In genomic region chrX:129102285-129102684, GRCm38 (mm10) we compare ENCODE assay signal across 23 mouse cellular contexts.
DNase-seq lines count a peak whose midpoint lies in the region; ATAC-seq lines count a peak whose summit lies in the region.
"Had no signal": no experiment of that assay in that cellular context is flagged by ENCODE, and none has a peak within 500 bp of the region (broad histone marks: within the 10 kb centered on the region; RNA-seq: fewer than 3 reads in every experiment).

No protein-coding gene starts in this region.

- peak; percentile 7 to 28 for DNase-seq in cerebellum, postnatal 14 days
- no peak for DNase-seq in cerebellum, adult 8-10 months
- peak; percentile 15 for DNase-seq in left cerebral cortex, postnatal 4 days
- DNase-seq in left cerebral cortex, postnatal 25 days (ENCODE audit: low spot score in 2 of 2) = no peak
- peak; percentile 0 for DNase-seq in naive thymus-derived CD4-positive, alpha-beta T cell, adult 2 months (ENCODE audit: low read depth)
- DNase-seq: adrenal gland, adult 8-10 months; adrenal gland, postnatal 25 days; gastrocnemius, postnatal 10 days; gastrocnemius, postnatal 36 days; heart, adult 2 months; heart, postnatal 14 days; heart, postnatal 4 days; kidney, adult 2 months had no signal

- no peaks in the 10 kb centered on the region for H3K4me1 ChIP-seq in hindbrain, embryonic 13.5 days (replicated peaks)
- H3K4me1 ChIP-seq: embryonic facial prominence, embryonic 13.5 days; forebrain, embryonic 15.5 days; heart, embryonic 10.5 days; heart, embryonic 13.5 days; hindbrain, embryonic 15.5 days had no signal

- H3K27ac ChIP-seq in hindbrain, embryonic 13.5 days = no peak overlapping the region
- H3K27ac ChIP-seq: embryonic facial prominence, embryonic 13.5 days; forebrain, embryonic 15.5 days; heart, adult 2 months; heart, embryonic 10.5 days; heart, embryonic 13.5 days; hindbrain, embryonic 15.5 days had no signal

- H3K9ac ChIP-seq in hindbrain, embryonic 13.5 days = no peak overlapping the region
- H3K9ac ChIP-seq: embryonic facial prominence, embryonic 13.5 days; forebrain, embryonic 15.5 days; heart, embryonic 13.5 days; hindbrain, embryonic 15.5 days had no signal

- no peaks in the 10 kb centered on the region for H3K36me3 ChIP-seq in hindbrain, embryonic 13.5 days
- H3K36me3 ChIP-seq: embryonic facial prominence, embryonic 13.5 days; forebrain, embryonic 15.5 days; G1E; heart, embryonic 10.5 days; heart, embryonic 13.5 days; hindbrain, embryonic 15.5 days had no signal

- intact Hi-C loops in left cerebral cortex, postnatal 4 days (cut with DNase I) = no loop called here
- intact Hi-C loops in left cerebral cortex, postnatal 25 days (cut with DNase I) = no loop called here

- no peak overlapping the region for H3K4me3 ChIP-seq in hindbrain, embryonic 13.5 days
- H3K4me3 ChIP-seq: embryonic facial prominence, embryonic 13.5 days; forebrain, embryonic 15.5 days; heart, adult 2 months; heart, embryonic 10.5 days; heart, embryonic 13.5 days; hindbrain, embryonic 15.5 days had no signal

- no peaks in the 10 kb centered on the region for H3K27me3 ChIP-seq in hindbrain, embryonic 13.5 days
- H3K27me3 ChIP-seq: CH12.LX; embryonic facial prominence, embryonic 13.5 days; forebrain, embryonic 15.5 days; heart, embryonic 13.5 days; hindbrain, embryonic 15.5 days had no signal

- no peaks in the 10 kb centered on the region for H3K9me3 ChIP-seq in hindbrain, embryonic 13.5 days
- H3K9me3 ChIP-seq: embryonic facial prominence, embryonic 13.5 days; forebrain, embryonic 15.5 days; heart, embryonic 10.5 days; heart, embryonic 13.5 days; hindbrain, embryonic 15.5 days had no signal

- WGBS in hindbrain, embryonic 13.5 days = 92% methylated on average over 6 of the region's 6 CpGs

- no peak for ATAC-seq in hindbrain, embryonic 13.5 days (ENCODE audit: low FRiP score)
- ATAC-seq: activated CD4-positive, CD25-positive, alpha-beta regulatory T cell, adult 4 months; forebrain, embryonic 15.5 days; intestine, postnatal 0 days had no signal

- H3K4me2 ChIP-seq in hindbrain, embryonic 13.5 days = no peak overlapping the region
- H3K4me2 ChIP-seq: embryonic facial prominence, embryonic 13.5 days; forebrain, embryonic 15.5 days; heart, embryonic 13.5 days; hindbrain, embryonic 15.5 days had no signal

Comparison
In these comparisons a context has a peak if more than half of its experiments do, and no peak if none do; other contexts are left out.
1. DNase-seq: peak in cerebellum, postnatal 14 days (2 of 2), left cerebral cortex, postnatal 4 days (single experiment) and naive thymus-derived CD4-positive, alpha-beta T cell, adult 2 months (single experiment); none in cerebellum, adult 8-10 months (single experiment) and left cerebral cortex, postnatal 25 days (0 of 2).